Mouse (Mus musculus) testis, postnatal 10 days (tissue): ENCODE measurements around the gene Nmnat3.

Source experiments
- DNase-seq: peaks from one replicate; pipeline ENCODE4 v3.0.0; 2021; ENCODE audit warnings: low spot score

Nmnat3 gene

GRCm38 (mm10) chr9:98354919-98355318, 67.7 kb downstream of the Nmnat3 start:
- no peak for DNase-seq

GRCm38 (mm10) chr9:98361047-98361446, 73.8 kb downstream of the Nmnat3 start:
- DNase-seq, result no peak

DNA sequence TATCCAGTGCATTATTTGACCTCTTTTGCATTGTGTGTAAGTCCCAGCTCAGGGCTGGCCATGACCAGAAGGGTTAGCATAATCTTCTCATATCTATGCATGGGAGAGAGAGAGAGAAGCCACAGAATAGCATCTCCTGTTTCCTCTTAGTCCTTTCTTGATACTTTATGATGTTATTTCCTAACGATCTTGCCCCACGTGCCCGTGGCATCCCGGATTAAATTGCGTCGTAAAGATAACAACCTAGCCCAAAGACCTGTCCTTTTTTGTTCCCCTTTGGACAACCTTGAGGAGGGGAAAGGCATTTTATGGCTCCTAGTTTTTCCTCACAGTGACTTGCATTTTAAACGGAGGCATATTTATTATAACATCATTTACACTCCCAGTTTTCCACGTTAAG, 78.8 kb downstream of the Nmnat3 start:
- no peak for DNase-seq

DNA sequence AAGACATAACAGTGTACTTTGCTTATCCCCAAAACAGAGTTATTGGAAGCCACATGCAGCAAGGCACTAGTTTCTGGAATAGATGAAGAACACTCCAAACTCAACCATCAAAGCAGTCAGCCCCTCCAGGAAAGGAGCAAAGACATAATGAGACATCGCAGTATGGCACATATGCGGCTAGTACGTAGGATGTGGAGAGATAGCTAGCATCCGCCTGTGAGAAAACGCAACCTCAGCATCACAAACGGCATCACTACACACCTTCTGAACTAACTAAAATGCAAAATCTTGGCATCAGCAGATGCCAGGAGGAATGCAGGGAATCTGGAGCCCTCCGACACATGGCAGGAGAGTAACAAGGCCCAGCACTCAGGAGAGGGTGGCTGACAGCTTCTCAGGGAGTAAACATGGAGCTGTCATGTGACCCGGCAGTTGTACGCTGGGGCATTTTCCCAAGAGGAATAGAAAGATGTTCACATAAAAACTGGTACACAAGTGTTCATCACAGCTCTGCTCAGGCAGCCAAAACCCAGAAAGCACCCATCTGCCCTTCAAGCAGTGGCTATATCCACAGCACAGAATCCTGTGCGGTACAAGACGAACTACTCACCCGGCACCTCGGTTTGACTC, 80.2 kb downstream of the Nmnat3 start:
- no peak for DNase-seq

GRCm38 (mm10) chr9:98369707-98370106, 82.5 kb downstream of the Nmnat3 start:
- no peak for DNase-seq

DNA sequence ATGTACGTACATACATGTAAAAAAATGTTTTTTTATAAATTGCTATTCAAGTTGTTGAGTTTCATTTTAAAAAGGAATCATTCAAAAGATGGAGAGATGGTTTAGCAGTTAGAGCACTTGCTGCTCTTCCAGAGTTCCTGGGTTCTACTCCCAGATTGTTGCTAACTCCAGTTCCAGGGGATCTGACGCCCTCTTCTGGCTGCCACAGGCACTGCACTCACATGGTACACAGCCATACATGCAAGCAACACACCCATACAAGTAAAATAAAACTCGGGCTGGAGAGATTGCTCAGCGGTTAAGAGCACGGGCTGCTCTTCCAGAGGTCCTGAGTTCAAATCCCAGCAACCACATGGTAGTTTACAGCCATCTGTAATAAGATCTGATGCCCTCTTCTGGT, 86.1 kb downstream of the Nmnat3 start:
- peak; percentile 47 for DNase-seq

DNA sequence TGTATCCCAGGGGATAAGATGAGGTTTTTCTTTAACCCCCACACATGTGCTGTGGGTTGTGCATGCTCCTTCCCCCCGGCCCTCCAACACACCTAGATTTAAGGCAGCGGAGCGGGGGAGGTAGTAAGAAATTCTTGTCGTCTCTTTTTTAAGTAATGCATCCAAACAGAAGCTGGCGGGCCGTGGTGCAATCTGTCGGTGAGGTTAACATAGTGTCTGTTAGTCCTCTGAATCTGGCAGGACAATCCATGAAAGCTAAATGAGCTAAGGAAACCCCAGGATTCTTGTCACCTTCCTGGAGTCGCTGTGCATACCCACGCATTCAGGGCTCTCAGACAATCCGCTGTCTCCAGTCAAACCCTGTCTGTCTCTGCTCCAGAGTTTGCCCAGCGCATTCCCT, 87.7 kb downstream of the Nmnat3 start:
- peak; percentile 41 for DNase-seq

GRCm38 (mm10) chr9:98375329-98376170, 88.3 kb downstream of the Nmnat3 start:
- DNase-seq, result peak; percentile 33

- DNase-seq, result peak; percentile 44
Observed at GRCm38 (mm10) chr9:98379736-98380135, 92.5 kb downstream of the Nmnat3 start.

GRCm38 (mm10) chr9:98380593-98380992, 93.4 kb downstream of the Nmnat3 start:
- no peak for DNase-seq

DNA sequence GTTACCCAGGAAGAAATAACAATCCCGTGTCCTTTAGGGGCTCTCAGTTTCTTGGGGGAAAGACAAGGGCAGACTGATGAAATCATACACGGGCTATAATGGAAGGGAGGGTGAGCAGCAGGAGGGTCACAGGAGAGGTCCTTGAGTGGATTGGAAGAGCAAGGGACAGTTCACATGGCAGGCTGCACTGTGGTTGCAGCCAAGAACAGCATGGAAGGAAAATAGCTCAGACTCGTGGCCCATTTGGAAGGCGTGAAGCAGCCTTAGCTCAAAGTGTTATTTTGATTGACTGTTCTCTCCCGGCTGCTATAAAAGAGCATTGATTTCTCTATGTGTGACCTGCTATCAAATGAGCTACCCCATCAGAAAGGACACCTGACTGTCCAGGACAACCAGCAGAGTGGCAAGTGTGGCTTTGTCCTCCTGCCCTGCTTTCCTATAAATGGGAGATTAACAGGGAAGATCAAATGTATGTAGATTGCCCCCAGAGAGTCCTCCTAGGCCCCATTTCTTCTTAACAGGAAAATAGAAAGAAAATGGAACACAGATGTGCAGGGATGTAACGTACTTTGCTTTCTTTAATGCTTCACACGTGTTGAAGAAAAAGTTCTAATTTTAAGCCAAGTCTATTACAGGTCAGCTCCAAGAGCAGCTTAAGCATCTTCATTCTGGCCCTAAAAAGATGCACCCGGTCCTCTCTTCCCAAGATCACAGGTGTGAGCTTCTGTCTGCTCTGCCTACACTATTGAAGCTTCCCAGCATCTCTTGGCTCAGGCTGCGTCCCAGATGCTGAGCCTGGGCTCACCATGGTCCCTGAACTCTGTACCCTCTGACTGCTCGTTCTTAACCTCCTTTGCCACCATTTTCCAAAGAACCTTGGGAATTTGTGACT, 100.8 kb downstream of the Nmnat3 start:
- no peak for DNase-seq

DNA sequence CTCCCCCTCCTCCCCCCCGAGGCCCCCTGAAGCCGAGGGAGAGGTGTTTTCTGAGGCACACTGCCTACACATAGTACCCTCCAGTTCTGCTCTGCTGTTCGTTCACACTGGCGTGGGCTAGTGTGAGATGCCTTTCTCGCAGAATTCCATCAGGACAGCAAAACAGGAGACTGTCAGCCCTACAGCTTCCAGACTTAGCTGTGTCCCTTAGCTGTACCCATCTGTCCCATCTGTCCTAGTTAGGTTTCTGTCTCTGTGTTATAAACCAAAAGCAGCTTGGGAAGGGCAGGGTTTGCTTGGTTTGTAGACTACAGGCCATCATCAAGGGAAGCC, 101.4 kb downstream of the Nmnat3 start:
- no peak for DNase-seq

GRCm38 (mm10) chr9:98393496-98393895, 106.3 kb downstream of the Nmnat3 start:
- DNase-seq, result no peak

DNA sequence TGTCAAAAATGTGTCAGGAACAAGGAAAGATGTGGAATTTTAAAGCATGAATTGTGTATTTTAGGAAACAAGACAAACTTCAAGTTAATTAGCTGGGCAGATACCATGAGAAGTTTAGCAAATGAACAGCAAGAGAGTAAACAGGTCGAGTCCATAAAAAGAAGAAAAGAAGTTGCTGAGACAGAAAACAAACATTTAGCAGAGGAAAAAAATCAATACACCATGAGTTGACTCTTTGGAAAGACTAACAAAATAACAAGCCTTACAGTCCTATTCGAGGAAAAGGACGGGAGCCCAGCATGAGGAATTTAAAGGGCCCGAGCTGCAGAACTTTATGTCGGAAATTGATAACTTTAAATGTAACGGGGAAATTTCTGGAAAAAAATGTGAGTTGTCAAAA, 110.0 kb downstream of the Nmnat3 start:
- DNase-seq, result no peak

- DNase-seq, result no peak
Observed at GRCm38 (mm10) chr9:98397866-98398265, 110.6 kb downstream of the Nmnat3 start.

DNA sequence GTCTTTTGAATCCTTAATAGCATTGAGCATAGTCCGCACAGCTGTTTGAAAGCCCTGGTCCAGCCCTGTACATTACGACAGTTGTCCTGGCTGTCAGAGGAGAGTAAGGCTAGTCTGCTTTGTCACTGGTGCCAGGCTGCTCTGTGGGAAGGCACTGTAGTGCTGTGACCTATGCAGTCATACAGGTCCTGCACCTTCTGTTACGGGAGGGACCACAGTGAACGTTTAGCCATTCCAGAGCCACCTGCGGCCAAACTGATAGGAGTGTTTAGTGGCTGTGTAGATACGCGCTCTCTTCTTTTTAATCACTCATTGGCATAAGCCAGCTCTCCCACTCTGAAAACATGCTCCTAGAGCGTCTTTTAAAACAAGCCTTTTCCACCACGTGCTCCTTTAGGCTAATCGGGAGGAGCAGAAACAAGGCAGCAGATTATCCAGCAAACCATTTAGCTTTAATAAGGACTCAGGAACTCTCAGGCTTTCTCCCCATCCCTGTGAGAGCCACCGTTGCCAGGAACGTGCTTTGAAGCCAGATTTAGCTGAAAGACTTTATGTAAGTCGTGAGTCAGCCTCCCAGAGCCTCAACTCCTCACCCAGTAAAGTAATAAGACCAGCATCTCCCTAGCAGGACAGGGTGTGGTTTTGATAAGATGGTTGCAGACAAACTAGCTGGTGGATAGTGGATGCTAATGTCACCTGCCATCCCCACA, 113.1 kb downstream of the Nmnat3 start:
- no peak for DNase-seq

DNA sequence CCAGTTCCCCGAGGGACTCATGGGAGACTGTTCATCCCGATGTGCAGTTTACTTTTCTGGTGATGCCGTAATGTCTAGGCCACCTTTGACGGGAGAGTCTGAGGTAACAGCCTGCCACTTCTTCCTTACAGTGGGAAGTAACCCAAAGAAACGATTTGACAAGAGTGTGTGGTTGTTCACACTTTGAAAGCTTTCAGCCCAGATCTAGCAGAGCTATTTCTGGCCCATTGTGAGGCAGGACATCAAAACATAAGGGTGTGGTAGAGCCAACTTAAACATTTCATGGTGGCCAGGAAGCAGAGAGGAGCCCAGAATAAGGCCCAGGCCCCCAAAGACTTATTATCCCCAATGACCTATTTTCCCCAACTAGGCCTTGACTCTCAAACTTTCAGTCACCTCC, 114.4 kb downstream of the Nmnat3 start:
- DNase-seq, result no peak

DNA sequence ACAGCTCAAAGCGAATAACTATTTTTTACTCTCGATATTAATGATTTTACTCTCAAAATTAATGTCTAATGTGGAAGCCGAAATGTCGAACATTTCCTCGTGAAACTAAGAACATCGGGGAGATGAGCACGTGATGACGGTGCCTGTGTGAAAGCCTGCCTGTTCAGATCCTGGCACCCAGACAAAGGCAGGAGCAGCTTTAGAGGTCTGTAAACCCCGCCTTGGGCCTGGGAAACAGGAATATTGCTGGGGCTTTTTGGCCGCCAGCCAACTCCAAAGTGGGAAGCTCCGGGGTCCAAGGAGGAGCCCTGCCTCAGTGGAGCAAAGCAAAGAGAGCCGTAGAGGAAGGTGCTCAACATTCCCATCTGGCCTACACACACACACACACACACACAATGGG, 120.5 kb downstream of the Nmnat3 start:
- DNase-seq, result no peak

DNA sequence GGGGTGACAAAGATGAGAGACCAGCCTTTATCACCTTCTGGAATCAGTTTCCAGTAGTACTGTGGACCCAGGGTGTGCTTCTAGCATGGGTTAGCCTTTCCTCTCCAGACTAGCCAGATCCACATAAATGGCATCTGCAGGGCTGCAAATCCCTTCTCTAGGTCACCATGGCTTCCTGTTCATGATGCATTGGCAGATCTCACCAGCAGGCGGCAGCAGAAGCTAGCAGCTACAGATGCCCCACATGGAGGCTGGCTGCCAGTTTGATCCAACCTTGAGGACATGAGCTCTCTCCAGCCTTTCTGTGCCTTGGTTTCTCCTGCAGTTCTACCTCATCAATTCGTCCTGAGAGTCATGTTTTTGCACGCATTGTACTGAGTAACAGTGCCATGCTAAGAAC, 121.9 kb downstream of the Nmnat3 start:
- peak; percentile 90 for DNase-seq

GRCm38 (mm10) chr9:98415427-98415826, 128.2 kb downstream of the Nmnat3 start:
- no peak for DNase-seq

- DNase-seq, result peak; percentile 62
Observed at GRCm38 (mm10) chr9:98417919-98418318, 130.7 kb downstream of the Nmnat3 start.

- no peak for DNase-seq
Observed at GRCm38 (mm10) chr9:98418346-98418745, 131.1 kb downstream of the Nmnat3 start.
